23 mouse cellular contexts compared by ENCODE assay signal in genomic region chr7:97342961-97343360, GRCm38 (mm10). TPM values are rescaled to one million over a fixed set of nuclear protein-coding genes. Genes with fewer than 3 reads are reported as not detected.
DNase-seq lines count a peak whose midpoint lies in the region; ATAC-seq and TF ChIP-seq lines count a peak whose summit lies in the region.
"Had no signal": no experiment of that assay in that cellular context is flagged by ENCODE, and none has a peak within 500 bp of the region (broad histone marks: within the 10 kb centered on the region; RNA-seq: fewer than 3 reads in every experiment).

No protein-coding gene starts in this region.

- 87% methylated on average over 2 of the region's 2 CpGs for WGBS in forebrain, embryonic 11.5 days
- WGBS in forebrain, embryonic 12.5 days: 94% methylated on average over 2 of the region's 2 CpGs
- 23% methylated on average over 2 of the region's 2 CpGs for WGBS in intestine, embryonic 14.5 days
- 53% methylated on average over 2 of the region's 2 CpGs for WGBS in intestine, postnatal 0 days
- WGBS in intestine, embryonic 16.5 days: 39% methylated on average over 2 of the region's 2 CpGs

- TF ChIP-seq CTCF in intestine, postnatal 0 days (IDR thresholded peaks at IDR 0.05; ENCODE audit: low read depth): no peak

- H3K4me1 ChIP-seq in forebrain, embryonic 11.5 days (replicated peaks; ENCODE audit: control insufficient read depth, insufficient read depth, low read length): no peaks in the 10 kb centered on the region
- peaks cover 2% of the 10 kb centered on the region; the same call in 1 of the 2 replicates for H3K4me1 ChIP-seq in forebrain, embryonic 12.5 days
- peaks cover 38% of the 10 kb centered on the region for H3K4me1 ChIP-seq in intestine, embryonic 14.5 days (replicated peaks; ENCODE audit: control insufficient read depth, insufficient read depth, low read length)
- H3K4me1 ChIP-seq in intestine, postnatal 0 days (replicated peaks; ENCODE audit: control insufficient read depth, insufficient read depth, low read length): no peaks in the 10 kb centered on the region; the same call in 1 of the 2 replicates
- H3K4me1 ChIP-seq in intestine, embryonic 16.5 days (ENCODE audit: control insufficient read depth, insufficient read depth, low read length): peaks cover 29% of the 10 kb centered on the region
- H3K4me1 ChIP-seq: kidney, embryonic 15.5 days had no signal

- H3K27me3 ChIP-seq in forebrain, embryonic 11.5 days (ENCODE audit: control insufficient read depth, insufficient read depth, low read length): no peaks in the 10 kb centered on the region
- H3K27me3 ChIP-seq in forebrain, embryonic 12.5 days: no peaks in the 10 kb centered on the region
- H3K27me3 ChIP-seq in intestine, embryonic 14.5 days (replicated peaks; ENCODE audit: control insufficient read depth, insufficient read depth, low read length): no peaks in the 10 kb centered on the region
- no peaks in the 10 kb centered on the region for H3K27me3 ChIP-seq in intestine, postnatal 0 days (replicated peaks; ENCODE audit: control insufficient read depth, insufficient read depth, low read length)
- H3K27me3 ChIP-seq in intestine, embryonic 16.5 days (replicated peaks; ENCODE audit: control insufficient read depth, insufficient read depth, low read length): no peaks in the 10 kb centered on the region
- H3K27me3 ChIP-seq: kidney, embryonic 15.5 days; limb, embryonic 13.5 days; lung, embryonic 15.5 days had no signal

- no peak overlapping the region for H3K4me2 ChIP-seq in forebrain, embryonic 11.5 days (ENCODE audit: low read depth, low read length, severe bottlenecking)
- no peak overlapping the region for H3K4me2 ChIP-seq in forebrain, embryonic 12.5 days
- H3K4me2 ChIP-seq in intestine, embryonic 14.5 days (ENCODE audit: low read length): no peak overlapping the region
- no peak overlapping the region for H3K4me2 ChIP-seq in intestine, postnatal 0 days (replicated peaks; ENCODE audit: low read depth)
- no peak overlapping the region for H3K4me2 ChIP-seq in intestine, embryonic 16.5 days (ENCODE audit: low read depth, low read length)
- H3K4me2 ChIP-seq: heart, embryonic 11.5 days; kidney, embryonic 15.5 days; limb, embryonic 13.5 days; liver, embryonic 11.5 days; lung, embryonic 15.5 days; midbrain, embryonic 11.5 days had no signal

- no peak overlapping the region for H3K4me3 ChIP-seq in forebrain, embryonic 11.5 days (ENCODE audit: low read depth, low read length)
- no peak overlapping the region for H3K4me3 ChIP-seq in forebrain, embryonic 12.5 days (replicated peaks)
- no peak overlapping the region for H3K4me3 ChIP-seq in intestine, embryonic 14.5 days (ENCODE audit: low read depth, low read length)
- H3K4me3 ChIP-seq in intestine, postnatal 0 days (ENCODE audit: low read depth, low read length): no peak overlapping the region
- H3K4me3 ChIP-seq in intestine, embryonic 16.5 days (ENCODE audit: low read length): no peak overlapping the region
- H3K4me3 ChIP-seq: kidney, embryonic 15.5 days; limb, embryonic 13.5 days; lung, embryonic 15.5 days had no signal

- no peak for ATAC-seq in forebrain, embryonic 11.5 days (replicated peaks; ENCODE audit: low FRiP score)
- no peak for ATAC-seq in forebrain, embryonic 12.5 days (ENCODE audit: low FRiP score)
- ATAC-seq in intestine, embryonic 14.5 days (replicated peaks; ENCODE audit: low FRiP score, low TSS enrichment, low read depth): peak; percentile 50
- ATAC-seq in intestine, postnatal 0 days: no peak
- ATAC-seq in intestine, embryonic 16.5 days: no peak
- ATAC-seq: forebrain, embryonic 16.5 days; hindbrain, postnatal 0 days; midbrain, embryonic 16.5 days had no signal

- peak; percentile 40 for DNase-seq in forebrain, embryonic 11.5 days (ENCODE audit: low spot score)
- DNase-seq in intestine, embryonic 14.5 days (ENCODE audit: low spot score): peak; percentile 55
- no peak for DNase-seq in thymus, adult 18-20 months
- DNase-seq in spleen, postnatal 10 days (ENCODE audit: low spot score in 2 of 2): no peak
- DNase-seq: adrenal gland, postnatal 25 days; cerebellum, postnatal 25 days; kidney, adult 18-20 months; kidney, postnatal 25 days; lung, postnatal 36 days; right cerebral cortex, postnatal 25 days; thymus, postnatal 14 days had no signal

- H3K27ac ChIP-seq in forebrain, embryonic 11.5 days (ENCODE audit: low read depth, low read length): no peak overlapping the region
- H3K27ac ChIP-seq in forebrain, embryonic 12.5 days: no peak overlapping the region
- peak overlapping the region; percentile 78 for H3K27ac ChIP-seq in intestine, embryonic 14.5 days (ENCODE audit: low read depth)
- H3K27ac ChIP-seq in intestine, postnatal 0 days (ENCODE audit: low read depth, low read length): no peak overlapping the region
- H3K27ac ChIP-seq in intestine, embryonic 16.5 days (ENCODE audit: low read length): peak overlapping the region; percentile 40
- H3K27ac ChIP-seq: hindbrain, postnatal 0 days; kidney, embryonic 15.5 days; limb, embryonic 13.5 days had no signal

- H3K9ac ChIP-seq in forebrain, embryonic 11.5 days (ENCODE audit: low read length): no peak overlapping the region
- H3K9ac ChIP-seq in forebrain, embryonic 12.5 days: no peak overlapping the region
- no peak overlapping the region for H3K9ac ChIP-seq in intestine, embryonic 14.5 days (ENCODE audit: low read length)
- no peak overlapping the region for H3K9ac ChIP-seq in intestine, postnatal 0 days (ENCODE audit: low read depth, low read length)
- no peak overlapping the region for H3K9ac ChIP-seq in intestine, embryonic 16.5 days (ENCODE audit: low read depth, low read length)
- H3K9ac ChIP-seq: kidney, embryonic 15.5 days; limb, embryonic 13.5 days; lung, embryonic 15.5 days had no signal

- H3K36me3 ChIP-seq in forebrain, embryonic 11.5 days (ENCODE audit: control insufficient read depth, insufficient read depth, low read length): no peaks in the 10 kb centered on the region
- H3K36me3 ChIP-seq in forebrain, embryonic 12.5 days (replicated peaks): no peaks in the 10 kb centered on the region
- no peaks in the 10 kb centered on the region for H3K36me3 ChIP-seq in intestine, embryonic 14.5 days (ENCODE audit: control insufficient read depth, insufficient read depth, low read length)
- H3K36me3 ChIP-seq in intestine, postnatal 0 days (ENCODE audit: control insufficient read depth, insufficient read depth): 0 out of 2 replicates have a peak, but pooled peaks cover 1% of the 10 kb centered on the region
- H3K36me3 ChIP-seq in intestine, embryonic 16.5 days (ENCODE audit: control insufficient read depth, insufficient read depth, low read length): 0 out of 2 replicates have a peak, but pooled peaks cover 1% of the 10 kb centered on the region
- H3K36me3 ChIP-seq: kidney, embryonic 15.5 days; lung, embryonic 15.5 days had no signal

- no peaks in the 10 kb centered on the region; the same call in 1 of the 2 replicates for H3K9me3 ChIP-seq in forebrain, embryonic 11.5 days (ENCODE audit: control insufficient read depth, low read length)
- H3K9me3 ChIP-seq in forebrain, embryonic 12.5 days: no peaks in the 10 kb centered on the region
- 0 out of 2 replicates have a peak, but pooled peaks cover 2% of the 10 kb centered on the region for H3K9me3 ChIP-seq in intestine, embryonic 14.5 days (ENCODE audit: control insufficient read depth, low read length)
- H3K9me3 ChIP-seq in intestine, postnatal 0 days (ENCODE audit: control insufficient read depth): no peaks in the 10 kb centered on the region
- H3K9me3 ChIP-seq in intestine, embryonic 16.5 days (ENCODE audit: control insufficient read depth, low read length): no peaks in the 10 kb centered on the region
- H3K9me3 ChIP-seq: kidney, embryonic 15.5 days; lung, embryonic 15.5 days had no signal

RNA-seq across cellular contexts. Expression of gene Kctd21, which starts 10.8 kb away (rescaled TPM):
- polyA plus RNA-seq in forebrain, embryonic 11.5 days (2014; fragmentation: Nextera tagmentation; extraction: Ambion mirVana): 4.7 and 4.8 TPM in 2 replicates
- 4.3 and 5.2 TPM in 2 replicates for polyA plus RNA-seq in forebrain, embryonic 12.5 days (2016; fragmentation: Nextera tagmentation; extraction: Ambion mirVana)
- 5.4 and 5.9 TPM in 2 replicates for polyA plus RNA-seq in intestine, embryonic 14.5 days (2014; fragmentation: Nextera tagmentation; extraction: Ambion mirVana)
- 1.4 TPM in 2 replicates for polyA plus RNA-seq in intestine, postnatal 0 days (2015; fragmentation: Nextera tagmentation; extraction: Ambion mirVana)
- 4.1 and 4.4 TPM in 2 replicates for polyA plus RNA-seq in intestine, embryonic 16.5 days (2015; fragmentation: Nextera tagmentation; extraction: Ambion mirVana)

RNA-seq across cellular contexts. Expression of gene Usp35, which starts 11.1 kb away (rescaled TPM):
- 2.8 and 2.9 TPM in 2 replicates for polyA plus RNA-seq in forebrain, embryonic 11.5 days (2014; fragmentation: Nextera tagmentation; extraction: Ambion mirVana)
- polyA plus RNA-seq in forebrain, embryonic 12.5 days (2016; fragmentation: Nextera tagmentation; extraction: Ambion mirVana): 3.0 and 3.3 TPM in 2 replicates
- polyA plus RNA-seq in intestine, embryonic 14.5 days (2014; fragmentation: Nextera tagmentation; extraction: Ambion mirVana): 2.1 and 3.4 TPM in 2 replicates
- 0.41 and 0.48 TPM in 2 replicates for polyA plus RNA-seq in intestine, postnatal 0 days (2015; fragmentation: Nextera tagmentation; extraction: Ambion mirVana)
- 0.54 and 0.60 TPM in 2 replicates for polyA plus RNA-seq in intestine, embryonic 16.5 days (2015; fragmentation: Nextera tagmentation; extraction: Ambion mirVana)

RNA-seq across cellular contexts. Expression of gene Alg8, which starts 28.4 kb away (rescaled TPM):
- 44.1 and 44.6 TPM in 2 replicates for polyA plus RNA-seq in forebrain, embryonic 11.5 days (2014; fragmentation: Nextera tagmentation; extraction: Ambion mirVana)
- 35.4 and 36.4 TPM in 2 replicates for polyA plus RNA-seq in forebrain, embryonic 12.5 days (2016; fragmentation: Nextera tagmentation; extraction: Ambion mirVana)
- polyA plus RNA-seq in intestine, embryonic 14.5 days (2014; fragmentation: Nextera tagmentation; extraction: Ambion mirVana): 46.2 and 48.6 TPM in 2 replicates
- 14.5 and 15.7 TPM in 2 replicates for polyA plus RNA-seq in intestine, postnatal 0 days (2015; fragmentation: Nextera tagmentation; extraction: Ambion mirVana)
- polyA plus RNA-seq in intestine, embryonic 16.5 days (2015; fragmentation: Nextera tagmentation; extraction: Ambion mirVana): 51.3 and 55.7 TPM in 2 replicates

RNA-seq across cellular contexts. Expression of gene Ndufc2, which starts 56.8 kb away (rescaled TPM):
- polyA plus RNA-seq in forebrain, embryonic 11.5 days (2014; fragmentation: Nextera tagmentation; extraction: Ambion mirVana): 307 and 339 TPM in 2 replicates
- 392 and 393 TPM in 2 replicates for polyA plus RNA-seq in forebrain, embryonic 12.5 days (2016; fragmentation: Nextera tagmentation; extraction: Ambion mirVana)
- 386 and 389 TPM in 2 replicates for polyA plus RNA-seq in intestine, embryonic 14.5 days (2014; fragmentation: Nextera tagmentation; extraction: Ambion mirVana)
- polyA plus RNA-seq in intestine, postnatal 0 days (2015; fragmentation: Nextera tagmentation; extraction: Ambion mirVana): 517 and 549 TPM in 2 replicates
- polyA plus RNA-seq in intestine, embryonic 16.5 days (2015; fragmentation: Nextera tagmentation; extraction: Ambion mirVana): 377 and 385 TPM in 2 replicates

Comparison
In these comparisons a context has a peak if more than half of its experiments do, and no peak if none do; other contexts are left out.
1. H3K27ac ChIP-seq: peak in intestine, embryonic 14.5 days (single experiment) and intestine, embryonic 16.5 days (single experiment); none in forebrain, embryonic 11.5 days (single experiment), forebrain, embryonic 12.5 days (single experiment) and intestine, postnatal 0 days (single experiment).
2. DNase-seq: peak in forebrain, embryonic 11.5 days (single experiment) and intestine, embryonic 14.5 days (single experiment); none in thymus, adult 18-20 months (0 of 2) and spleen, postnatal 10 days (0 of 2).